Mouse (Mus musculus) liver, embryonic 13.5 days (tissue): ENCODE data around the gene Kctd10. TPM values are rescaled to one million over a fixed set of nuclear protein-coding genes. Genes with fewer than 3 reads are reported as not detected.

Experiments used
- ATAC-seq: fragments of 200-750 bp; cut with Nextera tagmentation; 2 replicates; pipeline ENCODE4 v1.8.0; 2017; ENCODE audit warnings: low read depth, mild to moderate bottlenecking, moderate number of reproducible peaks, moderate library complexity
- DNase-seq: peaks from one replicate; pipeline ENCODE4 v3.0.0; 2022
- H3K27ac ChIP-seq: fragments of 300-500 bp; sonication (generic); 2 replicates; pipeline ENCODE4 v1.5.1; 2015; ENCODE audit warnings: moderate library complexity, mild to moderate bottlenecking, inconsistent platforms
- H3K27me3 ChIP-seq: fragments of 300-500 bp; sonication (generic); 2 replicates; pipeline ENCODE4 v1.6.1; 2015; ENCODE audit warnings: mild to moderate bottlenecking, inconsistent platforms
- H3K36me3 ChIP-seq: fragments of 300-500 bp; sonication (generic); 2 replicates; pipeline ENCODE4 v1.6.1; 2015; ENCODE audit warnings: mild to moderate bottlenecking, inconsistent platforms
- H3K4me1 ChIP-seq: fragments of 300-500 bp; sonication (generic); replicated peaks from 2 replicates; pipeline ENCODE4 v1.6.1; 2015; ENCODE audit warnings: inconsistent platforms
- H3K4me2 ChIP-seq: fragments of 300-500 bp; sonication (generic); 2 replicates; pipeline ENCODE4 v1.6.1; 2015; ENCODE audit warnings: inconsistent platforms, mild to moderate bottlenecking, moderate library complexity
- H3K4me3 ChIP-seq: fragments of 300-500 bp; sonication (generic); replicated peaks from 2 replicates; pipeline ENCODE4 v1.5.1; 2015; ENCODE audit warnings: mild to moderate bottlenecking, inconsistent platforms
- H3K9ac ChIP-seq: fragments of 300-500 bp; sonication (generic); 2 replicates; pipeline ENCODE4 v1.6.1; 2015; ENCODE audit warnings: mild to moderate bottlenecking, inconsistent platforms
- H3K9me3 ChIP-seq: fragments of 300-500 bp; sonication (generic); replicated peaks from 2 replicates; pipeline ENCODE4 v1.6.1; 2016; ENCODE audit warnings: inconsistent platforms
- whole genome bisulfite sequencing: fragments of 180-500 bp; shearing (Covaris S2); methylation state at CpG from one replicate; pipeline ENCODE4 v1.1.7; 2015; ENCODE audit not compliant: insufficient replicate concordance; 5-methylcytosine and 5-hydroxymethylcytosine counted together
- polyA plus RNA-seq: library from polyadenylated mRNA; unstranded; fragments of >200 nt; fragmentation: Nextera tagmentation; extraction: Ambion mirVana; gene quantifications from 2 replicates; pipeline ENCODE4 v1.2.1, GENCODE M21; 2015

The Kctd10 gene
- polyA plus RNA-seq, 1 experiment from 2014 or later = 23.3 TPM

GRCm38 (mm10) chr5:114378177-114378920, 2.0 kb downstream of the Kctd10 start:
- no peaks in the 10 kb centered on the region for H3K27me3 ChIP-seq
- DNase-seq = no peak
- H3K27ac ChIP-seq = peak overlapping the region; percentile 94
- H3K4me3 ChIP-seq = peak overlapping the region; percentile 80
- WGBS = 23% methylated on average over 10 of the region's 10 CpGs
- peak overlapping the region; percentile 97 for H3K4me2 ChIP-seq
- no peak for ATAC-seq
- H3K9me3 ChIP-seq = no peaks in the 10 kb centered on the region
- H3K36me3 ChIP-seq = peaks cover 19% of the 10 kb centered on the region
- peak overlapping the region; percentile 92 for H3K9ac ChIP-seq
- H3K4me1 ChIP-seq = peaks cover 82% of the 10 kb centered on the region

DNA sequence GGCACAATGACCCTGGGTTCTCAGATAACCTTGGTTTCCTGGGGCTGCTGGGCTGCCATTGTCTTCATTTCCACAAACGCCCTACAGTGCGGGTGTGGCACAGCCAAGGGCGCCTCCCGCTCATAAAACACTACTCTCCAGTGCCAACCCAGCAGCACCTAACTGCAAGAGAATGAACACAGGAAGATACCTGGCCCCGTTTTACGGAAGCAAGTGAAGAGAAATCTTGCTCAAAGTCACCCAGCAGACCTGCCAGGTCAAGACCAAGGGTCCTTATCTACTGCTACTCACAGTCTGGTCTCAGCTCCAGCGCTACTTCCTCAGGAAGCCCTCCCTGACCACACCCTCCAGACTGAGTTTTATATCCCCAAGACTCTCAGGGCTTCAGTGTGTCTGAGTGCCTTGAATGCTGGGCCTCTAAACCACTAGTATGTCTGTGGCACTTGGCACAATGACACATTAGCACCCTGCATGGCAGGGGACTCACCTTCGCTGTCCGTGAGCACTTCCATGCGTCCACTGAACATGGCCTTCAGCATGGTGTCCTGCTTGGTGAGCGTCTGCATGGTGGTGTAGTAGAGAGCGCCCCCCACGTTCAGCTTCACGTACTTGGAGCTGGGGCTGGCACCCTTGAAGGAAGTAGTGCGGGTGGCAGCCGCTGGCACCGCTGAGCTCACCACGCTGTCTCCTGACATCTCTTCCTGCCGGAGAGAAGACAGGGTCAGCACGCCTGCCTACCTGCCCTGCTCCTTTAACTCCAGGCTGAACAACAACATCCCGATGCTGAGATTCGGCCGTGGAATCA, 5.7 kb downstream of the Kctd10 start:
- Histone ChIP-seq H3K9ac (peak overlapping the region; percentile 36; the same call in 1 of the 2 replicates), H3K27ac (peak overlapping the region; percentile 70), H3K27me3 (no peaks in the 10 kb centered on the region), H3K4me1 (peaks cover 100% of the 10 kb centered on the region), H3K36me3 (peaks cover 34% of the 10 kb centered on the region), H3K4me3 (peak overlapping the region; percentile 10; the same call in 1 of the 2 replicates), H3K4me2 (peak overlapping the region; percentile 48), H3K9me3 (no peaks in the 10 kb centered on the region)
- WGBS = 25% methylated on average over 23 of the region's 23 CpGs
- DNase-seq (no peak), ATAC-seq (peak; percentile 50)

DNA sequence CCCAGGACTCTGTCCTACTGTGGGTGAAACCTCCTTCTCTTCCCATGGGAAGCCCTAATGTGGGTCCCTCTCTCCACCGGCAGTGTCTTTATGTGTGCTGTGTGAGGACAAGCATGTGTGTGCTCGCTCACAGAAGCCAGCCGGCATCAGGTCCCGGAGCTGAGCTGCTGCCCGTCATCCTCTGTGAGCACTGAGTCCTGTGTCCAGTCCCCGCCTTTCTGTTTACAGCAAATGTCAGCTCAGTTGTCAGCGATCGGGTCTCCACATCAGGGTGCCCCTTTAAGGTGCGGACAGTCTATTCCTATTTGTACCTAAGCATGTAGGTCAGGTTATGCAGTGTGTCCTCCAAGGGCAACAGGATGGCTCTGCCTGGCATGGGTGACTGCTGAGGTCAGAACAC, 6.7 kb downstream of the Kctd10 start:
- no peak for ATAC-seq
- Histone ChIP-seq H3K9me3 (no peaks in the 10 kb centered on the region), H3K4me3 (no peak overlapping the region), H3K36me3 (peaks cover 45% of the 10 kb centered on the region), H3K4me1 (peaks cover 92% of the 10 kb centered on the region), H3K9ac (no peak overlapping the region), H3K4me2 (no peak overlapping the region), H3K27me3 (no peaks in the 10 kb centered on the region), H3K27ac (no peak overlapping the region; the same call in 1 of the 2 replicates)
- WGBS = 85% methylated on average over 9 of the region's 9 CpGs
- no peak for DNase-seq

GRCm38 (mm10) chr5:114373174-114373573, 7.1 kb downstream of the Kctd10 start:
- Histone ChIP-seq H3K9me3 (no peaks in the 10 kb centered on the region), H3K27me3 (no peaks in the 10 kb centered on the region), H3K27ac (no peak overlapping the region), H3K4me3 (no peak overlapping the region), H3K4me1 (peaks cover 88% of the 10 kb centered on the region), H3K9ac (no peak overlapping the region), H3K36me3 (peaks cover 48% of the 10 kb centered on the region), H3K4me2 (no peak overlapping the region)
- ATAC-seq = no peak
- 74% methylated on average over 11 of the region's 11 CpGs for WGBS
- no peak for DNase-seq

- Histone ChIP-seq H3K4me3 (no peak overlapping the region), H3K4me1 (peaks cover 82% of the 10 kb centered on the region), H3K27ac (peak overlapping the region; percentile 54), H3K36me3 (peaks cover 54% of the 10 kb centered on the region), H3K4me2 (0 out of 2 replicates have a peak overlapping the region, but pooled peaks have one; percentile 49), H3K9me3 (no peaks in the 10 kb centered on the region), H3K27me3 (no peaks in the 10 kb centered on the region), H3K9ac (no peak overlapping the region)
- 57% methylated on average over 11 of the region's 11 CpGs for WGBS
- ATAC-seq (no peak), DNase-seq (no peak)
Observed at GRCm38 (mm10) chr5:114372565-114372964, 7.7 kb downstream of the Kctd10 start.

DNA sequence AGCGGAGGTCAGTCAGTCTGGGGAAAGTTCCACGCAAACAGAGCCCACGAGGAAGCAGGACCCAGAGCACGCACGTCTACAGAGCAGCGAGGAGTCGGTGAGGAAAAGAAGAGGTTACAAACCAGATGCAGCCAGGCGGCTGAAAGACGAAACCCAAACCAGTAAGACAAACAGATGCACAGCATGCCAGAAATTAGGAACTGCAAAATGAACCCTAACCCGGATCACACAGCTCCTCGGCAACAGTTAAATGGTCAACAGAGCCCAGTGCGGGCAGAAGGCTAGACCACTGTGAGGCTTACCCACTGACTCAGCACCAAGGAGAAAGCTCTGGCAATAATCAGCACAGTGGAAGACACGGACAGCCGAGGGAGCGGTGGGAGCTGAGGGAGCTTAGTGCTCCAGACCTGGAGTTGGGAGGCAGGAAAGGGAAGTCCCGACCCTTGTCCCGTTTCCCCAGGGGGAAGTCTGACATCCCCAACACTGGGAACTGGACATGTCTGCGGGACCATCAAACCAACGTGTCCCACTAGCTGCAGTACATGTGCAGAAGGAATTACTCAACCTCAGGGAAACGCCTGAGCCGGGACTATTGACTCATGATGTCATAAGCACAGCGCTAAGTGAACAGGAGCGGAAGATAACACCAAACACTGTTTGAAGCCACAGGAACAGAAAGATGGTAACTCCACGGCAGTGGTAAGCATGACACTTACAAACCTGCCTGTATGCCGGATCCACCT, 8.4 kb downstream of the Kctd10 start:
- Histone ChIP-seq H3K9me3 (no peaks in the 10 kb centered on the region), H3K27me3 (no peaks in the 10 kb centered on the region), H3K4me3 (peak overlapping the region; percentile 4; the same call in 1 of the 2 replicates), H3K27ac (peak overlapping the region; percentile 80), H3K4me1 (peaks cover 75% of the 10 kb centered on the region), H3K4me2 (peak overlapping the region; percentile 49), H3K9ac (peak overlapping the region; percentile 53), H3K36me3 (peaks cover 61% of the 10 kb centered on the region)
- ATAC-seq (peak; percentile 6; the same call in 1 of the 2 replicates), DNase-seq (no peak)
- WGBS = 18% methylated on average over 25 of the region's 25 CpGs

DNA sequence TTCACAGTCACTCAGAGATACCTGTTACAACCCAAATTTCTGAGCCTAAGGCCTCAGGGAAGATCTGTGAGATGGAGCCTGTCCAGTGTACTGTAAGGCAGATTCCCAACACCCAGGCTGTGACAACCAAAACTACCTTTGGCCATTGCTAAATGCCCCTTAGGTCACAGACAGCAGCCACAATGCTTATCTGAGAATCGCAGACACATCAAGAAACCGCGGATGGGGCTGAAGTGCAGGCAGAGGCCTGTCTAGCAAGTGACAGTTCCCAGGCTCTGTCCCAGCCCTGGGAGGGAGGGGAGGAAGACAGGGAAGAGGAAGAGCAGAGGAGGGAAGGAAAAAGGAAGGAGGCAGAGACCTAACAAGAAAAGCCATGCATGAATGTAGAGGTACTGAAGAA, 9.0 kb downstream of the Kctd10 start:
- no peaks in the 10 kb centered on the region for H3K27me3 ChIP-seq
- peak overlapping the region; percentile 80 for H3K27ac ChIP-seq
- DNase-seq (peak; percentile 45), ATAC-seq (peak; percentile 73)
- peaks cover 70% of the 10 kb centered on the region for H3K4me1 ChIP-seq
- peak overlapping the region; percentile 4; the same call in 1 of the 2 replicates for H3K4me3 ChIP-seq
- peak overlapping the region; percentile 53 for H3K9ac ChIP-seq
- peak overlapping the region; percentile 49 for H3K4me2 ChIP-seq
- no peaks in the 10 kb centered on the region for H3K9me3 ChIP-seq
- WGBS = 9% methylated on average over 3 of the region's 3 CpGs
- peaks cover 66% of the 10 kb centered on the region for H3K36me3 ChIP-seq

- H3K27ac ChIP-seq = peak overlapping the region; percentile 80
- H3K4me2 ChIP-seq = peak overlapping the region; percentile 49
- H3K36me3 ChIP-seq = peaks cover 76% of the 10 kb centered on the region
- peaks cover 60% of the 10 kb centered on the region for H3K4me1 ChIP-seq
- 59% methylated on average over 9 of the region's 9 CpGs for WGBS
- ATAC-seq (no peak), DNase-seq (no peak)
- no peaks in the 10 kb centered on the region for H3K9me3 ChIP-seq
- no peak overlapping the region for H3K4me3 ChIP-seq
- peak overlapping the region; percentile 53; the same call in 1 of the 2 replicates for H3K9ac ChIP-seq
- H3K27me3 ChIP-seq = no peaks in the 10 kb centered on the region
Observed at GRCm38 (mm10) chr5:114370371-114370776, 9.9 kb downstream of the Kctd10 start.

GRCm38 (mm10) chr5:114369921-114370320, 10.4 kb downstream of the Kctd10 start:
- Histone ChIP-seq H3K27ac (peak overlapping the region; percentile 80; the same call in 1 of the 2 replicates), H3K9ac (0 out of 2 replicates have a peak overlapping the region, but pooled peaks have one; percentile 6), H3K4me2 (no peak overlapping the region), H3K36me3 (peaks cover 81% of the 10 kb centered on the region), H3K27me3 (no peaks in the 10 kb centered on the region), H3K9me3 (no peaks in the 10 kb centered on the region), H3K4me3 (no peak overlapping the region), H3K4me1 (peaks cover 56% of the 10 kb centered on the region)
- ATAC-seq (no peak), DNase-seq (no peak)
- WGBS = 81% methylated on average over 9 of the region's 9 CpGs

DNA sequence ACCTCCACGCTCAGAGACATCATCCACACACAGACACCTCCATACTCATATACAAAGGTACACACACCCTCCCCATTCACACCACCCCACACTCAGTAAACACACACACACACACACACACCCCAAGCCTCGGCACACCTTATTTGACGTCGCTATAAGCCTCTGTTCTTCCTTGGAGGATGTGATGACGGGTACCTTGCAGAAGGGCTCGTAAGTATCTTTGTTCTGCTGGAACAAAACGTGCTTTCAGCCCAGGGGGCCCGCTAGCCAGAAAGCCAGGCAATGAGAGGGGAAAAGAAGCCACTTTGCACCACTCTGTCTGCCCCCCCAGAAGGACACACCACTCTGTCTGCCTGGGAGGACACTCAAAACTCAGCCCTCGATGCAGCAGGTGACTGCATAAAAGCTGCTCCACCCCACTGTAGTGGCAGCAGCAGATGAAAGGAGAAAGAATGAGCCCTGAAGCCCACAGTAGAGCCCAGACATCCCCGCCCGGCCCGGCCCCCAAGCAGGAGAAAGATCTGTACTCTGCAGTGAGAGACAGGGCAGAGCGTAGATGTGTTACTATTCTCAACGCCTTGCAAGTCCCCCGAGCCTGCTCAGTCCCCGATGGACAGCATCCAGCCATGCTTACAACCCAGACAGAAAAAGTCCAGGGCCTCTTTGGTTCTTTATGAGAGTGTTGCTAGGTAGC, 11.4 kb downstream of the Kctd10 start:
- Histone ChIP-seq H3K9me3 (no peaks in the 10 kb centered on the region), H3K4me1 (peaks cover 46% of the 10 kb centered on the region), H3K4me2 (no peak overlapping the region), H3K4me3 (no peak overlapping the region), H3K27me3 (no peaks in the 10 kb centered on the region), H3K36me3 (peaks cover 82% of the 10 kb centered on the region), H3K27ac (no peak overlapping the region), H3K9ac (no peak overlapping the region)
- ATAC-seq (no peak), DNase-seq (no peak)
- 82% methylated on average over 16 of the region's 16 CpGs for whole genome bisulfite sequencing
